Mouse (Mus musculus) heart, embryonic 16.5 days (tissue): Measurements from ENCODE around the gene Fam163b. TPM values are rescaled to one million over a fixed set of nuclear protein-coding genes. Genes with fewer than 3 reads are reported as not detected.

Experiments
- ATAC-seq: fragments of 200-750 bp; cut with Nextera tagmentation; replicated peaks from 2 replicates; pipeline ENCODE4 v1.8.0; 2017; ENCODE audit warnings: moderate number of reproducible peaks; ENCODE audit not compliant: insufficient read depth, low FRiP score; ENCODE audit errors: extremely low read depth
- H3K27ac ChIP-seq: fragments of 300-500 bp; sonication (generic); 2 replicates; pipeline ENCODE4 v1.5.1; 2014; ENCODE audit warnings: mild to moderate bottlenecking, low read length, control low read depth, moderate library complexity
- H3K27me3 ChIP-seq: fragments of 300-500 bp; sonication (generic); 2 replicates; pipeline ENCODE4 v1.6.1; 2014; ENCODE audit warnings: low read length, mixed read lengths; ENCODE audit not compliant: control insufficient read depth, insufficient read depth
- H3K36me3 ChIP-seq: fragments of 300-500 bp; sonication (generic); 2 replicates; pipeline ENCODE4 v1.6.1; 2014; ENCODE audit not compliant: control insufficient read depth, insufficient read depth
- H3K4me1 ChIP-seq: fragments of 300-500 bp; sonication (generic); 2 replicates; pipeline ENCODE4 v1.6.1; 2014; ENCODE audit warnings: low read length, mixed read lengths; ENCODE audit not compliant: control insufficient read depth, insufficient read depth
- H3K4me2 ChIP-seq: fragments of 300-500 bp; sonication (generic); 2 replicates; pipeline ENCODE4 v1.6.1; 2014; ENCODE audit warnings: low read depth, mild to moderate bottlenecking, control low read depth, low read length
- H3K4me3 ChIP-seq: fragments of 300-500 bp; sonication (generic); 2 replicates; pipeline ENCODE4 v1.5.1; 2014; ENCODE audit warnings: mild to moderate bottlenecking, control low read depth, low read length
- H3K9ac ChIP-seq: fragments of 300-500 bp; sonication (generic); 2 replicates; pipeline ENCODE4 v1.6.1; 2014; ENCODE audit warnings: low read length, control low read depth
- H3K9me3 ChIP-seq: fragments of 300-500 bp; sonication (generic); replicated peaks from 2 replicates; pipeline ENCODE4 v1.6.1; 2016; ENCODE audit warnings: low read length; ENCODE audit not compliant: control insufficient read depth
- WGBS: fragments of 180-500 bp; shearing (Covaris S2); extraction: QIAGEN DNeasy Blood & Tissue Kit; methylation state at CpG from one replicate; pipeline ENCODE4 v1.1.7; 2014; 5-methylcytosine and 5-hydroxymethylcytosine counted together
- polyA plus RNA-seq: library from polyadenylated mRNA; unstranded; fragments of >200 nt; fragmentation: Nextera tagmentation; extraction: Ambion mirVana; gene quantifications from 2 replicates; pipeline ENCODE4 v1.2.1, GENCODE M21; 2015

Fam163b gene
- polyA plus RNA-seq, 1 experiment from 2014 or later: 0.91 TPM

DNA sequence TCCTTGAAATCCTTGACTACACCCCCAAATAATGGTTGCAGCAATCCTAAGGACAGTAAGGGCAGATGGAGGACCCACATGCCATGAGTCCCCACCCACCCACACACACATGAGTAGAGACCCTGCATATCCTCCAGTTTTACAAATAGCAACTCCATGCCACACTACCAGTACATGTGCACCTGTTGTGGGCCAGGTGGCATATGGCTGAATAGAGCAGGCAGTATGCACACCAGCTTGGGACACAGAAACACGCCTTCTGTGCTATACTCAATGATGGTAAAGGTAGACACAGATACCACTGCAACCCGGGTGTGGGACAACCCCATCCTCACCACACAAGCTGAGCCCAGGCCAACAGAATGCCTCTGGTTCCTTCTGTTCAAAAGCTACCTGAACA is 23.8 kb upstream of the Fam163b start:
- Histone ChIP-seq H3K9me3 (no peaks in the 10 kb centered on the region), H3K9ac (no peak overlapping the region), H3K4me2 (no peak overlapping the region), H3K27me3 (no peaks in the 10 kb centered on the region), H3K27ac (no peak overlapping the region), H3K4me3 (no peak overlapping the region), H3K4me1 (peaks cover 8% of the 10 kb centered on the region), H3K36me3 (no peaks in the 10 kb centered on the region)
- ATAC-seq: no peak
- WGBS: 76% methylated on average over 2 of the region's 2 CpGs

DNA sequence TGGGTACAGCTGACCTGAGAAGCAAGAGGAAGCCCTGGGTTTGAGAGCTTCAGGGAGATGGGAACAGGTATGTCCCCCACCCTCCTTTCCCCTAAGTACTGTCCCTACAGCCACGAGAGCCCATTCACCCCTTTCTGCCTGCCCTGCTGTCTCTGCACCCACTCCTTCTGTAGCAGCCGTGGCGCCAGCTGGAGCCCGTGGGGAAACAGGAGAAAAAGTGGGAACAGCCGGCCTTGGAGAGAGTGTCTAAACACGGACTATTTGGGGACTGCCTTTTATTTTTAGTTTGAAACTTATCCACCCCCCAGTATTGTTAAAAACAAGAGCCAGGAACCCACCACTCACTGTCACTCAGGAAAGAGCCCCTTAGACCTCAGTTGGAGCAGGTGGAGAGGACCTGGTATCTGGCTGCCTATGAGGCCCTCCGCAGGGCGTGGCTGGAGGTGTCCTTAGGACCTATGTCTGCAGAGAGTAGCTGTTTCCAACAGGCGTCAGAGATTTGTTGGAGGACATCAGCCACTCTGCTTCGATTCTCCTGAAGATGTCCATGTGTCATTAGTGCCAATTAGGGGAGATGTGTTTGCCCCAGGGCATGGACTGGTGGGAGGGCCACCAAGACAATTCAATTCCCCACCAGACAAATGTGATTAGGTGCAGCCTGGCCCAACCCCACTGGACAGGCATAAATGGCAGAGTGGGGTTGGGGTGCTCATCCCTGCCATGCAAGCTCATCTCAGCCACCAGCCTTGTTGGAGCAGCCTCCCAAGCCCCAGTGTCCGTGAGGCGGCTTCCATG is 22.7 kb upstream of the Fam163b start, which contains the start of gene Dbh:
Gene Dbh, plus strand, starts transcription at position 438 of the 795 bp plus-strand sequence.
- 81% methylated on average over 12 of the region's 12 CpGs for WGBS
- no peak for ATAC-seq
- no peak within 1 kb of the TSS for H3K4me3 ChIP-seq
- H3K36me3 ChIP-seq: no peaks in the 10 kb centered on the region
- no peak within 1 kb of the TSS for H3K9ac ChIP-seq
- no peaks in the 10 kb centered on the region for H3K9me3 ChIP-seq
- no peak within 1 kb of the TSS for H3K4me2 ChIP-seq
- H3K4me1 ChIP-seq: peaks cover 8% of the 10 kb centered on the region
- H3K27ac ChIP-seq: no peak within 1 kb of the TSS
- no peaks in the 10 kb centered on the region for H3K27me3 ChIP-seq

DNA sequence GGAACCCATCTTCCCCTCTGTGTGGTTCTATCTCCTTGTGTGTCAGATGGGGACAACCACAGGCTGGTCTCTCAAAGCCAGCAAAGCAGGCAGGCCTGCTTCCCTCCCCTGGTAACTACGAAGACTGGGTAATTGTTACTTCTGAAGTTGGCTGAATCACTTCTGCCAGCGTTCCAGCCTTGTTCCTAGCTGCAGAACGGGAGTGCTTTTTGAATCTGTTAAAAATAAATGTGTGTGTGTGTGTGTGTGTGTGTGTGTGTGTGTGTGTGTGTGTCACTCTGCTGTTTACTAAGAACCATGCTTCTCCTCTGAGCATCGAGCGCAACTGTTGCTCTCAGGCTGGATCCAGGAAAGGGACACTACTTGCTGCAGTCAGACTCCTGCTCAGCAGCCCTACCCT is 21.6 kb upstream of the Fam163b start:
- 57% methylated on average over 5 of the region's 5 CpGs for WGBS
- ATAC-seq: no peak
- H3K9ac ChIP-seq: no peak overlapping the region
- H3K9me3 ChIP-seq: no peaks in the 10 kb centered on the region
- no peak overlapping the region for H3K4me2 ChIP-seq
- H3K36me3 ChIP-seq: no peaks in the 10 kb centered on the region
- H3K27me3 ChIP-seq: no peaks in the 10 kb centered on the region
- H3K27ac ChIP-seq: no peak overlapping the region
- H3K4me1 ChIP-seq: peaks cover 8% of the 10 kb centered on the region
- H3K4me3 ChIP-seq: no peak overlapping the region

DNA sequence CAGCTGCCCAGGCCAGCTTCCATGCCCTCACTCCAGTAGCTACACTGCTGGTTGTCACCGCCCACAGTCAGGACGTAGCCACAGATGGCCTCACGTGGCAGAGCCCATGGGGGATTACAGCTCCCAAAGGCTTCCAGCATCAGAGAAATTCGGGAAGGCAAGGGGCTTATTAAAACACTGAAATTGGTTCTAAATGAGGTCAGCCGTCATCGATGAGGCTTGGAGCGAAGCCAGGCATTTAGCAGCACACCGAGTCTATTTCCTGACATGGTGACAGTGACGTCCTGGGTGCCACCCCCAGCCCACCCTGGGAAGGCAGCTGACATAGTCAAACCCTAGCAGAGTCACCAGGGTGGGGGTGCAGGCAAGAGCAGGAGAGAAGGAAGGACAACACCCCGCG is 20.4 kb upstream of the Fam163b start:
- Histone ChIP-seq H3K36me3 (no peaks in the 10 kb centered on the region), H3K27ac (no peak overlapping the region), H3K27me3 (no peaks in the 10 kb centered on the region), H3K4me2 (no peak overlapping the region), H3K9me3 (no peaks in the 10 kb centered on the region), H3K4me3 (no peak overlapping the region), H3K4me1 (peaks cover 8% of the 10 kb centered on the region), H3K9ac (no peak overlapping the region)
- ATAC-seq: no peak
- WGBS: 44% methylated on average over 11 of the region's 11 CpGs

DNA sequence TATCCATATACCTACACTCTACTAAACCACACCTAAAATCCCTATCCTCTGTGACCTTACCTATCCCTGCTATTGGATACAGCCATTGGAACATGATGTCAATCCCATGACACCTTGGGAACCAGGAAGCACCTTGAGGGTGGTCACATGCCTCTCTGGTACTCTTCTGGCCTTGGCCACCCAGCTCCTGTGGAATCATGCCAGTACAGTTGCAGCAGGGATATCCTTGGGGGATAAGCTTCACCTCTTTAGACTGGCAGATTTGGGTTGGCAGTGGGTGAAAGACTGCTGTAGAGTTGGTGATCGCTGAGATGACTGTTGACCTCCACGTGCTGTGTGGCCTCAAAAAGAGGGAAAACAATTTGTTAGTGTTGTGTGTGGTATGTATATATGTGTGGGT is 19.2 kb upstream of the Fam163b start:
- no peak for ATAC-seq
- Histone ChIP-seq H3K9ac (no peak overlapping the region), H3K27ac (no peak overlapping the region), H3K27me3 (no peaks in the 10 kb centered on the region), H3K9me3 (no peaks in the 10 kb centered on the region), H3K4me3 (no peak overlapping the region), H3K4me1 (peaks cover 4% of the 10 kb centered on the region; the same call in 1 of the 2 replicates), H3K36me3 (no peaks in the 10 kb centered on the region), H3K4me2 (no peak overlapping the region)
- 87% methylated on average over 2 of the region's 2 CpGs for WGBS

DNA sequence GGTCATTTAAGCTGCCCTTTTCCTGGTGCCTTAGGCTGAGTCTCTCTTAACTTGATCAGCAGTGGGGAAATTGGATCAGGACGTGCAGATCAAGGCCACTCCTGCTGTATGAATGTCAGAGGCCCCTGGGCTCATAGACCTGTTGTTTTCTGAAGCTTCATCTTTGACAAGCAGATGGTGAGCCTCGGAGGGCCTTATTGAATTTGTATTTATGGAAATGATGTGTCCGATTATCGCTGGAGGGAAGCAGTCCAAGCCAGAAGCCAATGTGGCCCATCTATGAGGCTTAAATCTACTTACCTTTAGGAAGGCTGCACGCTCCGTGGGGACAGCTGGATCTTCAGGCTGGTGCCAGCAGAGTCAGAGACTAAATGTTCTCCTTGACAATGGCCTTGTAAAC is 14.3 kb upstream of the Fam163b start:
- no peaks in the 10 kb centered on the region for H3K4me1 ChIP-seq
- no peak overlapping the region for H3K4me2 ChIP-seq
- H3K4me3 ChIP-seq: no peak overlapping the region
- ATAC-seq: no peak
- no peaks in the 10 kb centered on the region for H3K9me3 ChIP-seq
- no peak overlapping the region for H3K27ac ChIP-seq
- peaks cover 2% of the 10 kb centered on the region; the same call in 1 of the 2 replicates for H3K27me3 ChIP-seq
- WGBS: 77% methylated on average over 6 of the region's 6 CpGs
- no peak overlapping the region for H3K9ac ChIP-seq
- no peaks in the 10 kb centered on the region for H3K36me3 ChIP-seq

DNA sequence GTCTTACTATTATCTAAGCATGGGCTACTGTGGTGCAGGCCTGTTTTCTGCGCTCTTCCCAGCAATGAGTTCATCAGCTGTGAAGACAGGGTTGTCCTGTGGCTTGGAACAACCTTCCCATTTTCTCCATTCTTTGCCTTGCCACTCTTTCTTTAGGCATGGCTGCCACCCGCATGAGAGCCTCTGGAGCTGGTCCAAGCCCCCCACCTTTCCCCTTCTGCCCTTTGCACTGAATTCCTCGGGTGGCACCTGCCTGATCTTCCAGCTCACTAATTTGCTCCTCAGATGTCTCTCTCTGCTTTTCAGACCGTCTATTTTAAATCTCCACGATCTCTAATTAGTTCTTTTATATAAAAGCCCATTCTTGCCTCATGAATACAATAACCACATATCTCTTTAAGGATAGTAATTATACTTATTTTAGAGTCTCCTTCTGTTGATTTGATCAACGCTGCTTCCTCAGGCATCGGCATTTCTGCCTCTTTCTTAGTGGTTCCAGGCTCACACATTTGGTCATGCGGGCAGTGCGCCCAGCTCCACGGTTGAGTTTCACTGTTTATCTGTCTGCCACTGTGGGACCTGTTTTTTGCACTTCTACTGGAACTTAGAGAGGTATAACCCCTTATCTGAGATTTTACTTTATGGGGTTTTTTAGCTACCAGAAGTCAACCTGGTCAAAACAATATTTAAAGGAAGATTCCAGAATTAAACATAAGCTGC is 12.3 kb upstream of the Fam163b start:
- 77% methylated on average over 10 of the region's 10 CpGs for WGBS
- no peak overlapping the region for H3K9ac ChIP-seq

DNA sequence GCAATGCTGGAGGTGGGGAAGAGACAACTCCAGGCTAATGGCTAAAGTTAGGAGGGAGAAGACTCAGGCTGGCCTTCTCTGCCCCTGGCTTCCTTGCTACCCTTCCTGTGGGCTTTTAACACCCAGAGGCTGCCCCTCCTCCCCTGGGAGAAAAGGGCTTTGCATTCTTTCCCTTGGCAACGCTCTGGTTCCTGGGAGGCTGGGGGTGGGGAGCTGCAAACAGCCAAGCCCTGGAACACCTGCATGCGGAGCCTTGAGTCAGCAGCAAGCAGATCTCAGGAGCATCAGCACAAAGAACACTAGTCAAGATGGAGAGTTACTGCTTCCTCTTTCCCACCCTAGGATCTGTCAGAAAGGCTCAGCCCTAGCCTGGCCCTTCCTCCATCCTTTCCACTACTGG is 7.2 kb upstream of the Fam163b start:
- H3K9ac ChIP-seq: no peak overlapping the region
- no peaks in the 10 kb centered on the region for H3K9me3 ChIP-seq
- no peak overlapping the region for H3K4me2 ChIP-seq
- H3K4me1 ChIP-seq: peaks cover 6% of the 10 kb centered on the region
- peaks cover 6% of the 10 kb centered on the region; the same call in 1 of the 2 replicates for H3K27me3 ChIP-seq
- ATAC-seq: no peak
- H3K27ac ChIP-seq: no peak overlapping the region
- H3K4me3 ChIP-seq: no peak overlapping the region
- H3K36me3 ChIP-seq: no peaks in the 10 kb centered on the region
- WGBS: 16% methylated on average over 2 of the region's 2 CpGs

More for the DNA sequence above, 12.3 kb upstream of the Fam163b start:
- H3K36me3 ChIP-seq: no peaks in the 10 kb centered on the region
- H3K9me3 ChIP-seq: no peaks in the 10 kb centered on the region
- H3K4me2 ChIP-seq: no peak overlapping the region
- no peak overlapping the region for H3K27ac ChIP-seq
- H3K4me3 ChIP-seq: no peak overlapping the region
- peaks cover 5% of the 10 kb centered on the region; the same call in 1 of the 2 replicates for H3K27me3 ChIP-seq
- H3K4me1 ChIP-seq: no peaks in the 10 kb centered on the region; the same call in 1 of the 2 replicates
- no peak for ATAC-seq

DNA sequence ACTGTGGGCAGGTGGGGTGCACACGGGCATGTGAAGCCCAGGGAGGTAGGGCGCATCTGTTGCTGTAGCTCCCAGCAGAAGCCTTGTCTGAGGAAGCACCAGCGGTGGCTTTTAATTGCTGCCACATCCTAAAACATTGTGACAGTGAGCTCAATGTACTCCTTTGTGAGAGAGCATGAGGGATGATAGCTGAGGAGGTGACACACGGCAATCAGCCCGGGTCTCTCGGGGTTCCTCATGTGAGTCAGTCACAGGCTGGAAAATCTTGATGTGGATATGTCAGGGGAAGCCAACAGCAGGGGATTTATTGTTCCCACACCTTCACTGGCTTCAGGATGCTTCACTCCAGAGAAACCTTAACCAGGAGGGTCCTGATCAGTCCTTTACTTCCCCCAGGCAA is 4.5 kb upstream of the Fam163b start:
- H3K4me3 ChIP-seq: no peak overlapping the region
- 82% methylated on average over 6 of the region's 6 CpGs for WGBS
- H3K27ac ChIP-seq: no peak overlapping the region
- peaks cover 23% of the 10 kb centered on the region for H3K27me3 ChIP-seq
- H3K4me1 ChIP-seq: peaks cover 6% of the 10 kb centered on the region
- H3K36me3 ChIP-seq: no peaks in the 10 kb centered on the region
- no peak overlapping the region for H3K9ac ChIP-seq
- no peak for ATAC-seq
- no peak overlapping the region for H3K4me2 ChIP-seq
- H3K9me3 ChIP-seq: no peaks in the 10 kb centered on the region
